Mouse (Mus musculus): Measurements from ENCODE around the gene Gm11361.

Gm11361 gene

GRCm38 (mm10) chr13:28257228-28257627, at the start of gene Gm11361:
Gm11361 (plus strand) TSS chr13:28257528.
- in situ Hi-C loops (cut with MboI, MseI): no loop called here

- in situ Hi-C loops (cut with MboI, MseI): no loop called here
These were observed 7.1 kb downstream of the Gm11361 start for GRCm38 (mm10) chr13:28264399-28264798.

- in situ Hi-C loops (cut with MboI, MseI): no loop called here
These were observed 30.0 kb downstream of the Gm11361 start for GRCm38 (mm10) chr13:28287368-28287767.

GRCm38 (mm10) chr13:28294272-28294671, 36.9 kb downstream of the Gm11361 start:
- in situ Hi-C loops (cut with MboI, MseI): no loop called here

GRCm38 (mm10) chr13:28294757-28295361, 37.5 kb downstream of the Gm11361 start:
- in situ Hi-C loops (cut with MboI, MseI): no loop called here

GRCm38 (mm10) chr13:28295492-28295891, 38.2 kb downstream of the Gm11361 start:
- in situ Hi-C loops (cut with MboI, MseI): no loop called here

- in situ Hi-C loops (cut with MboI, MseI): no loop called here
These were observed 39.8 kb downstream of the Gm11361 start for GRCm38 (mm10) chr13:28297098-28297497.

- in situ Hi-C loops (cut with MboI, MseI): no loop called here
These were observed 40.2 kb downstream of the Gm11361 start for GRCm38 (mm10) chr13:28297577-28297976.
